Mouse (Mus musculus) c-Kit-negative CD71-positive TER-119-positive erythroid progenitor cells, embryonic 14.5 days (primary cell): ENCODE measurements around the gene Ankrd13a.

Experiments used
- DNase-seq: peaks from one replicate; pipeline ENCODE4 v3.0.0-alpha.2; 2013; ENCODE audit warnings: low read depth, low spot score

The Ankrd13a gene

GRCm38 (mm10) chr5:114797253-114797652 is 22.8 kb downstream of the Ankrd13a start:
- no peak for DNase-seq

- DNase-seq, result no peak
Measured at GRCm38 (mm10) chr5:114799848-114800247, 25.4 kb downstream of the Ankrd13a start.

- DNase-seq, result no peak
Measured at GRCm38 (mm10) chr5:114801049-114801448, 26.6 kb downstream of the Ankrd13a start.

GRCm38 (mm10) chr5:114801841-114802240 is 27.4 kb downstream of the Ankrd13a start:
- DNase-seq, result no peak

- DNase-seq, result no peak
Measured at GRCm38 (mm10) chr5:114803231-114803630, 28.8 kb downstream of the Ankrd13a start.

GRCm38 (mm10) chr5:114804335-114804734 is 29.9 kb downstream of the Ankrd13a start:
- DNase-seq, result no peak

- DNase-seq, result no peak
Measured at GRCm38 (mm10) chr5:114804958-114805357, 30.5 kb downstream of the Ankrd13a start.

- DNase-seq, result no peak
Measured at GRCm38 (mm10) chr5:114805436-114806350, 31.2 kb downstream of the Ankrd13a start.

- DNase-seq, result no peak
Measured at GRCm38 (mm10) chr5:114806636-114807035, 32.2 kb downstream of the Ankrd13a start.

GRCm38 (mm10) chr5:114807063-114807462 is 32.6 kb downstream of the Ankrd13a start:
- no peak for DNase-seq

GRCm38 (mm10) chr5:114807468-114807867 is 33.0 kb downstream of the Ankrd13a start:
- DNase-seq, result no peak

GRCm38 (mm10) chr5:114807893-114808292 is 33.4 kb downstream of the Ankrd13a start:
- no peak for DNase-seq

GRCm38 (mm10) chr5:114808385-114808784 is 33.9 kb downstream of the Ankrd13a start:
- DNase-seq, result no peak

GRCm38 (mm10) chr5:114809181-114809756 is 34.8 kb downstream of the Ankrd13a start:
- no peak for DNase-seq

- no peak for DNase-seq
Measured at GRCm38 (mm10) chr5:114809826-114810225, 35.3 kb downstream of the Ankrd13a start.

GRCm38 (mm10) chr5:114813525-114814181 is 39.2 kb downstream of the Ankrd13a start:
- DNase-seq, result peak; percentile 56

GRCm38 (mm10) chr5:114816599-114816998 is 42.1 kb downstream of the Ankrd13a start:
- no peak for DNase-seq

GRCm38 (mm10) chr5:114818124-114818523 is 43.6 kb downstream of the Ankrd13a start:
- DNase-seq, result peak; percentile 43

GRCm38 (mm10) chr5:114822796-114823688 is 48.6 kb downstream of the Ankrd13a start, which contains the start of gene 1500011B03Rik:
Gene 1500011B03Rik (minus strand): TSS chr5:114823468.
- DNase-seq, result peak; percentile 37

- peak; percentile 66 for DNase-seq
Measured at GRCm38 (mm10) chr5:114824197-114824596, 49.7 kb downstream of the Ankrd13a start.
